Mouse (Mus musculus) kidney, postnatal 0 days (tissue): ENCODE measurements at regions not wholly inside any gene's neighbourhood (a gene's known extent, or its start where the extent isn't known, plus 50 kb on each side); places are given as distances from the start of the nearest gene placed in this dataset.

Source experiments
- ATAC-seq: fragments of 200-750 bp; cut with Nextera tagmentation; replicated peaks from 2 replicates; pipeline ENCODE4 v1.8.0; 2017; ENCODE audit warnings: low read depth, moderate number of reproducible peaks, moderate TSS enrichment, moderate library complexity; ENCODE audit not compliant: low FRiP score
- DNase-seq: peaks from one replicate; pipeline ENCODE4 v3.0.0-alpha.2; 2016; ENCODE audit warnings: low spot score
- H3K27ac ChIP-seq: fragments of 300-500 bp; sonication (generic); 2 replicates; pipeline ENCODE4 v1.5.1; 2014; ENCODE audit warnings: mild to moderate bottlenecking
- H3K27me3 ChIP-seq: fragments of 300-500 bp; sonication (generic); 2 replicates; pipeline ENCODE4 v1.6.1; 2014; ENCODE audit warnings: low read length, mixed read lengths; ENCODE audit not compliant: insufficient read depth
- H3K36me3 ChIP-seq: fragments of 300-500 bp; sonication (generic); 2 replicates; pipeline ENCODE4 v1.6.1; 2014; ENCODE audit warnings: low read length, mixed read lengths; ENCODE audit not compliant: insufficient read depth
- H3K4me1 ChIP-seq: fragments of 300-500 bp; sonication (generic); replicated peaks from 2 replicates; pipeline ENCODE4 v1.6.1; 2014; ENCODE audit warnings: antibody characterized with exemption, low read length, mixed read lengths; ENCODE audit not compliant: insufficient read depth
- H3K4me2 ChIP-seq: fragments of 300-500 bp; sonication (generic); 2 replicates; pipeline ENCODE4 v1.6.1; 2014; ENCODE audit warnings: mild to moderate bottlenecking, low read length, moderate library complexity, mixed read lengths
- H3K4me3 ChIP-seq: fragments of 300-500 bp; sonication (generic); replicated peaks from 2 replicates; pipeline ENCODE4 v1.5.1; 2014; ENCODE audit warnings: low read depth, low read length
- H3K9ac ChIP-seq: fragments of 300-500 bp; sonication (generic); 2 replicates; pipeline ENCODE4 v1.6.1; 2014; ENCODE audit warnings: low read depth, low read length
- H3K9me3 ChIP-seq: fragments of 300-500 bp; sonication (generic); replicated peaks from 2 replicates; pipeline ENCODE4 v1.6.1; 2016; ENCODE audit warnings: low read length, inconsistent platforms, mixed read lengths
- CTCF ChIP-seq: IDR thresholded peaks from 2 replicates; pipeline ENCODE4 v1.5.1; 2016; ENCODE audit warnings: antibody characterized with exemption, low read depth, mild to moderate bottlenecking, moderate library complexity
- WGBS: fragments of 180-500 bp; shearing (Covaris S2); extraction: QIAGEN DNeasy Blood & Tissue Kit; methylation state at CpG from one replicate; pipeline ENCODE4 v1.1.7; 2014; 5-methylcytosine and 5-hydroxymethylcytosine counted together

- TF ChIP-seq CTCF = no peak
- peaks cover 5% of the 10 kb centered on the region; the same call in 1 of the 2 replicates for H3K4me1 ChIP-seq
- no peak for ATAC-seq
- H3K27me3 ChIP-seq = no peaks in the 10 kb centered on the region
- no peaks in the 10 kb centered on the region for H3K9me3 ChIP-seq
- no peak overlapping the region for H3K27ac ChIP-seq
- H3K4me3 ChIP-seq = no peak overlapping the region
- H3K9ac ChIP-seq = no peak overlapping the region
- WGBS = 65% methylated on average over 5 of the region's 5 CpGs
- H3K36me3 ChIP-seq = no peaks in the 10 kb centered on the region
- H3K4me2 ChIP-seq = no peak overlapping the region
- DNase-seq = no peak
Observed at GRCm38 (mm10) chr13:101212341-101212895, 379.2 kb upstream of the Slc30a5 start.

- TF ChIP-seq CTCF = no peak
- Histone ChIP-seq H3K27ac (no peak overlapping the region), H3K4me3 (no peak overlapping the region), H3K9ac (no peak overlapping the region), H3K4me1 (no peaks in the 10 kb centered on the region), H3K9me3 (no peaks in the 10 kb centered on the region), H3K36me3 (no peaks in the 10 kb centered on the region), H3K4me2 (no peak overlapping the region), H3K27me3 (no peaks in the 10 kb centered on the region)
- DNase-seq = no peak
- 87% methylated on average over 9 of the region's 9 CpGs for WGBS
- ATAC-seq = no peak
Observed at GRCm38 (mm10) chr13:101208788-101209187, 375.6 kb upstream of the Slc30a5 start.

GRCm38 (mm10) chr13:101203463-101203862 lies 370.2 kb upstream of the Slc30a5 start:
- Histone ChIP-seq H3K27ac (no peak overlapping the region), H3K4me2 (no peak overlapping the region), H3K9ac (no peak overlapping the region), H3K27me3 (no peaks in the 10 kb centered on the region), H3K36me3 (no peaks in the 10 kb centered on the region), H3K4me3 (no peak overlapping the region), H3K9me3 (no peaks in the 10 kb centered on the region), H3K4me1 (no peaks in the 10 kb centered on the region)
- no peak for TF ChIP-seq CTCF
- ATAC-seq = no peak
- no peak for DNase-seq

- H3K4me2 ChIP-seq = no peak overlapping the region
- no peaks in the 10 kb centered on the region for H3K9me3 ChIP-seq
- H3K4me1 ChIP-seq = no peaks in the 10 kb centered on the region
- H3K27ac ChIP-seq = no peak overlapping the region
- H3K9ac ChIP-seq = no peak overlapping the region
- ATAC-seq = no peak
- TF ChIP-seq CTCF = no peak
- WGBS = 55% methylated on average over 4 of the region's 4 CpGs
- no peaks in the 10 kb centered on the region for H3K36me3 ChIP-seq
- H3K4me3 ChIP-seq = no peak overlapping the region
- DNase-seq = no peak
- H3K27me3 ChIP-seq = no peaks in the 10 kb centered on the region
Observed at GRCm38 (mm10) chr13:101202565-101203313, 369.5 kb upstream of the Slc30a5 start.

GRCm38 (mm10) chr13:101190249-101190830 lies 357.1 kb upstream of the Slc30a5 start:
- Histone ChIP-seq H3K9ac (no peak overlapping the region), H3K9me3 (no peaks in the 10 kb centered on the region), H3K4me2 (no peak overlapping the region), H3K36me3 (no peaks in the 10 kb centered on the region), H3K4me3 (no peak overlapping the region), H3K27ac (no peak overlapping the region), H3K27me3 (no peaks in the 10 kb centered on the region), H3K4me1 (no peaks in the 10 kb centered on the region)
- TF ChIP-seq CTCF = no peak
- ATAC-seq (no peak), DNase-seq (no peak)
- WGBS = 78% methylated on average over 7 of the region's 7 CpGs

- no peak for TF ChIP-seq CTCF
- 96% methylated on average over 2 of the region's 2 CpGs for WGBS
- Histone ChIP-seq H3K36me3 (no peaks in the 10 kb centered on the region), H3K27me3 (no peaks in the 10 kb centered on the region), H3K4me2 (no peak overlapping the region), H3K9me3 (no peaks in the 10 kb centered on the region), H3K9ac (no peak overlapping the region), H3K4me3 (no peak overlapping the region), H3K27ac (no peak overlapping the region), H3K4me1 (no peaks in the 10 kb centered on the region)
- ATAC-seq (no peak), DNase-seq (no peak)
Observed at GRCm38 (mm10) chr13:101182387-101182786, 349.2 kb upstream of the Slc30a5 start.
